Mouse (Mus musculus): ENCODE results near the gene Ssxb10.
"Not testable (repeated sequence)": the region's sequence is repeated elsewhere in the genome, so short reads cannot be mapped to it uniquely, and the experiment has no call there.

Ssxb10 gene

GRCm38 (mm10) chrX:8327124-8327523, at the start of gene Ssxb10:
Gene Ssxb10, plus strand, starts transcription at chrX:8327424.
- DNase-seq (ENCODE audit: low spot score) = no peak

GRCm38 (mm10) chrX:8288621-8289020, 38.6 kb upstream of the Ssxb10 start:
- no peak for DNase-seq (ENCODE audit: low spot score)

GRCm38 (mm10) chrX:8309302-8309701, 17.9 kb upstream of the Ssxb10 start:
- DNase-seq (ENCODE audit: low spot score) = no peak

GRCm38 (mm10) chrX:8314905-8315304, 12.3 kb upstream of the Ssxb10 start:
- DNase-seq (ENCODE audit: low spot score) = peak; percentile 73

- not testable (repeated sequence) for DNase-seq (ENCODE audit: low spot score)
Observed at GRCm38 (mm10) chrX:8366678-8367077, 39.5 kb downstream of the Ssxb10 start, which contains the start of gene Ssxb9. Gene Ssxb9, plus strand, starts transcription at chrX:8366978.

Data from c-Kit-positive CD71-positive TER-119-positive erythroid progenitor cells, embryonic 14.5 days (primary cell).